Mouse (Mus musculus) B cell, adult 2 months (primary cell): ENCODE measurements around the gene Slc17a7.
"Not testable (repeated sequence)": the region's sequence is repeated elsewhere in the genome, so short reads cannot be mapped to it uniquely, and the experiment has no call there.

Source experiments
- DNase-seq, 2 experiments: peaks; one replicate each; pipeline ENCODE4 v3.0.0; 2022

The Slc17a7 gene

GRCm38 (mm10) chr7:45133446-45134159 lies 30.1 kb upstream of the Slc17a7 start:
- no peak for DNase-seq

GRCm38 (mm10) chr7:45134544-45135026 lies 29.2 kb upstream of the Slc17a7 start:
- peak; percentile 63 to 64 for DNase-seq

GRCm38 (mm10) chr7:45135370-45135769 lies 28.4 kb upstream of the Slc17a7 start:
- no peak for DNase-seq

- peak; percentile 92 to 93 for DNase-seq
Observed at GRCm38 (mm10) chr7:45135993-45136567, 27.7 kb upstream of the Slc17a7 start, which contains the start of the genes Gm45713 and Flt3l. Gene Gm45713 (minus strand): TSS chr7:45136231. Gene Flt3l (minus strand): TSS chr7:45136432.

GRCm38 (mm10) chr7:45137171-45138006 lies 26.4 kb upstream of the Slc17a7 start:
- DNase-seq: no peak

- no peak for DNase-seq
Observed at GRCm38 (mm10) chr7:45138403-45138802, 25.3 kb upstream of the Slc17a7 start.

GRCm38 (mm10) chr7:45139904-45140723 lies 23.6 kb upstream of the Slc17a7 start:
- no peak for DNase-seq

- DNase-seq: no peak
Observed at GRCm38 (mm10) chr7:45141319-45141718, 22.4 kb upstream of the Slc17a7 start.

GRCm38 (mm10) chr7:45141914-45142313 lies 21.8 kb upstream of the Slc17a7 start:
- no peak for DNase-seq

GRCm38 (mm10) chr7:45144368-45145174 lies 19.2 kb upstream of the Slc17a7 start:
- DNase-seq: no peak

GRCm38 (mm10) chr7:45145460-45145859 lies 18.3 kb upstream of the Slc17a7 start:
- DNase-seq: no peak

GRCm38 (mm10) chr7:45147267-45147666 lies 16.5 kb upstream of the Slc17a7 start:
- no peak for DNase-seq

GRCm38 (mm10) chr7:45147899-45148298 lies 15.8 kb upstream of the Slc17a7 start:
- DNase-seq: no peak

GRCm38 (mm10) chr7:45148534-45149098 lies 15.1 kb upstream of the Slc17a7 start:
- DNase-seq: no peak

- DNase-seq: no peak
Observed at GRCm38 (mm10) chr7:45149545-45149944, 14.2 kb upstream of the Slc17a7 start.

- no peak for DNase-seq
Observed at GRCm38 (mm10) chr7:45150321-45150720, 13.4 kb upstream of the Slc17a7 start.

- no peak for DNase-seq
Observed at GRCm38 (mm10) chr7:45151303-45151702, 12.4 kb upstream of the Slc17a7 start.

- DNase-seq: not testable (repeated sequence)
Observed at GRCm38 (mm10) chr7:45153052-45153451, 10.7 kb upstream of the Slc17a7 start.

- no peak for DNase-seq
Observed at GRCm38 (mm10) chr7:45153586-45153985, 10.2 kb upstream of the Slc17a7 start.

- DNase-seq: peak; percentile 98 to 99
Observed at GRCm38 (mm10) chr7:45154096-45154992, 9.4 kb upstream of the Slc17a7 start, which contains the start of the genes Pih1d1 and Aldh16a1. Gene Pih1d1 (plus strand): TSS chr7:45154303. Gene Aldh16a1 (minus strand): TSS chr7:45154584.
